Mouse (Mus musculus): ENCODE measurements around the gene Marco.

DNA sequence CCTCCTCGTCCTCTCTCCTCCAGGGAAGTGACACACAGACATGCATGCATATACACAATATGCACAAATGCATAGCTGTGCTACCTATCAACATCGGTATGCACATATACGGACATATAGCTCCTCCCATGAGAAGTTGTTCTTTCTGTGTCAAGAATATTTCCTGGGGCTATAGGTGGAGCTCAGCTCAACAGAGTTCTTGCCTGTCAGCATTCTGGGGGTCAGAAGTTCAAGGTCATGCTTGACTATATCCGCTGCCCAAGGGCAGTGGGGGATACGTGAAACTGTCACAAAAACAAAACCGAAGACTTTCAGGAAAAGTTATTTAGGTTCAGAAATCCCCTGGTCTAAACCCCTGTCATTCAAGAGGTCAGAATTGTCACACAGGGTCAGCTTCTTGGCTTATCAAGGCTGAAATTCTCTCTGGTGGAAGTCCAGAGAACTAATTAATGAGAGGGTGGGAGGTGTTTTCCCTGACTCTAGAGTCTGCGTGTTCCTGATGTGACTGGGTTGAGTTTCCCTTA, 34.7 kb upstream of the Marco start:
- no peak for TF ChIP-seq CTCF (IDR thresholded peaks at IDR 0.05; ENCODE audit: borderline replicate concordance, insufficient read depth, low read length)
- TF ChIP-seq POLR2A (IDR thresholded peaks at IDR 0.05; ENCODE audit: low read depth, low read length): no peak
